Mouse (Mus musculus): ENCODE data around the gene C530008M17Rik. TPM values are rescaled to one million over a fixed set of nuclear protein-coding genes. Genes with fewer than 3 reads are reported as not detected.

The C530008M17Rik gene
- total RNA-seq, 1 experiment from 2014 or later: not detected

- no peak for ATAC-seq (replicated peaks; ENCODE audit: insufficient number of reproducible peaks, low FRiP score, low TSS enrichment, poor library complexity, severe bottlenecking)
Measured at GRCm38 (mm10) chr5:76659958-76660635, 3.8 kb downstream of the C530008M17Rik start.

GRCm38 (mm10) chr5:76661310-76661709 is 5.0 kb downstream of the C530008M17Rik start:
- ATAC-seq (replicated peaks; ENCODE audit: insufficient number of reproducible peaks, low FRiP score, low TSS enrichment, poor library complexity, severe bottlenecking): no peak

GRCm38 (mm10) chr5:76664936-76665335 is 8.6 kb downstream of the C530008M17Rik start:
- ATAC-seq (replicated peaks; ENCODE audit: insufficient number of reproducible peaks, low FRiP score, low TSS enrichment, poor library complexity, severe bottlenecking): no peak

GRCm38 (mm10) chr5:76665421-76665820 is 9.1 kb downstream of the C530008M17Rik start:
- no peak for ATAC-seq (replicated peaks; ENCODE audit: insufficient number of reproducible peaks, low FRiP score, low TSS enrichment, poor library complexity, severe bottlenecking)

GRCm38 (mm10) chr5:76666026-76666756 is 9.9 kb downstream of the C530008M17Rik start:
- no peak for ATAC-seq (replicated peaks; ENCODE audit: insufficient number of reproducible peaks, low FRiP score, low TSS enrichment, poor library complexity, severe bottlenecking)

DNA sequence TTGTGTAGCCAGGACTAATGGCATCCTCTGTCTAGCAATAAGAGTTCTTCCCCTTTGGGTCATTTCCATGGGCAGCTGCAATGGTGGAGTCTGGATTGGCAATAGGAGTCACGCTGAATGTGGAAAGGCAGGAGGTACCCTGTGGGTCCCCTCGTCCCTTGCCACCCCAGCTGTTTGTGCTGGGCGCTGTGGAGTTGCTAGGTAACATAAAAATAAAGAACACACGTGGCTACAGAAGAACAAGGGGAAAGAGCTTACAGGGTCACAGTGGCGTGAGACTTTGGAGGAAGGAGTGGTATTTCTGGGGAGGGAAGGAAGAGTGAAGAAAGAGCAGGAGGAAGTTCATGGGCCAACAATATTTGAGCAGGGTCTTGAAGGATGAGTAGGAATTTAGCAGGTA is 11.8 kb downstream of the C530008M17Rik start:
- ATAC-seq (replicated peaks; ENCODE audit: insufficient number of reproducible peaks, low FRiP score, low TSS enrichment, poor library complexity, severe bottlenecking): no peak

DNA sequence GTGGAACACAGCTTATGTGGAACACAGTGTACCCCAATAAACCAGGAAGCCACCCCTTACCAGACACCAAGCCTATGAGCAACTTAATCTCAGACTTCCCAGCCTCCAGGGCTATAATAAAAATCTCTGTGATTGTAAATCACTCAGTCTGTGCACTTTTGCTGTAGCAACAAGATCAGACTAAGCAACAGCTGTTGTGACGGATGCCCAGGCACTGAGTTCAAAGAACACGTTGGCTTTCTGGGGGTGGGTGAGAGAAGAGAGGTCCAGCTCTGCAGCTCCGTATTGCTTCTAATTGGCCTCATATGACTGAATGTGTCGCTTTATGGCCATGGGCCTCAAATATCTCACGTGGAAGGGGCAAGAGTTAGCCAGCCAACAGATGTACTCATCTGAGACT is 12.2 kb downstream of the C530008M17Rik start:
- no peak for ATAC-seq (replicated peaks; ENCODE audit: insufficient number of reproducible peaks, low FRiP score, low TSS enrichment, poor library complexity, severe bottlenecking)

GRCm38 (mm10) chr5:76670183-76670582 is 13.9 kb downstream of the C530008M17Rik start:
- no peak for ATAC-seq (replicated peaks; ENCODE audit: insufficient number of reproducible peaks, low FRiP score, low TSS enrichment, poor library complexity, severe bottlenecking)

- ATAC-seq (replicated peaks; ENCODE audit: insufficient number of reproducible peaks, low FRiP score, low TSS enrichment, poor library complexity, severe bottlenecking): no peak
Measured at GRCm38 (mm10) chr5:76674022-76674653, 17.8 kb downstream of the C530008M17Rik start.

DNA sequence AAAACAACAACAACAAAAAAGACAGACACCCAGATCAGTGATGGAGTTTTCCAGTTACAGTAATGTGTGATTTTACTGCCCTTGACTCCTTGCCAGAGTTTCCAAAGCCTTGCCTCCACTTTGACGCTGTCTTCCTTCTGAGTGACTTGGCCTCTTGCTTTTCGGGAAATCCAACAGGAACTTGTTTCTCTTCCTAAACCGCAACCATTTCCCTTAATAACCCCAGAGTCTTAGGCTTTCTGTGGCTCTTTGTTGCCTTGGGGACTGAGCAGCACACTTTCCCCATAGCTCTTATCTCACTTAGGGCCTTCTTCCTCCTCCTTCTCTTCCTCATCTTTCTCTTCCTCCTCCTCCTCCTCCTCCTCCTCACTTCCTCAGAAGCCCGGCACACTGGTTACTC is 19.1 kb downstream of the C530008M17Rik start:
- no peak for ATAC-seq (replicated peaks; ENCODE audit: insufficient number of reproducible peaks, low FRiP score, low TSS enrichment, poor library complexity, severe bottlenecking)

- ATAC-seq (replicated peaks; ENCODE audit: insufficient number of reproducible peaks, low FRiP score, low TSS enrichment, poor library complexity, severe bottlenecking): no peak
Measured at GRCm38 (mm10) chr5:76680959-76681358, 24.6 kb downstream of the C530008M17Rik start.

DNA sequence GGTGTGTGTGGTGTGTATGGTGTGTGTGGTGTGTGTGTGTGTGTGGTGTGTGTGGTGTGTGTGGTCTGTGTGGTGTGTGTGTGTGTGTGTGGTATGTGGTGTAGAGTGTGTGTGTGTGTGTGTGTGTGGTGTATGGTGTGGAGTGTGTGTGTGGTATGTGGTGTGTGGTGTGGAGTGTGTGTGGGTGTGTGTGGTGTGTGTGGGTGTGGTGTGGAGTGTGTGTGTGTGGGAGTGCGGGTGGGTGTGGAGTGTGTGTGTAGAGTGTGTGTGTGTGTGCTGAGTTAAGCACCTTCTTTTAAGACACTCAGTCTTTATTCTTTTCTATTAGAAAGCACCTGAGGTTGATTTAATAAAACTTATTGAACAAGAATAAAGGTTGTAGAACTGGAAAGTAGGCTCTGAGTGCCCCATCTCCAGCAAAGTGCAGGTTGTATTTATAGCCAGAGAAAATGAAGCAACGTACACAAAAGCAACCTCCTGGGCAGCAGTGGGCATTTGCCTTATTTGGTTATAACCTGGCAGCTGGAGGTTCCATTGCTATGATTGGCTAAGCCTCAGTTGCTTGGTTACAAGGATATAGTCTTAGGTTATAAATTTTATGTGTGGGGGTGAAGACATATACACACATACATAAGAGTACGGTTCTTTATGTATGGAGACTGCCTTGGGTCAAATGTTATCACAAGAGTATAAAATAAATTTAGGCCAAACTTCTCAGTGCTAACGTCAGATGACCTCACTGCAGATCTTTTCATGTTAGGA is 25.8 kb downstream of the C530008M17Rik start:
- ATAC-seq (replicated peaks; ENCODE audit: insufficient number of reproducible peaks, low FRiP score, low TSS enrichment, poor library complexity, severe bottlenecking): no peak

- ATAC-seq (replicated peaks; ENCODE audit: insufficient number of reproducible peaks, low FRiP score, low TSS enrichment, poor library complexity, severe bottlenecking): no peak
Measured at GRCm38 (mm10) chr5:76683455-76683854, 27.1 kb downstream of the C530008M17Rik start.

GRCm38 (mm10) chr5:76684658-76685605 is 28.6 kb downstream of the C530008M17Rik start:
- no peak for ATAC-seq (replicated peaks; ENCODE audit: insufficient number of reproducible peaks, low FRiP score, low TSS enrichment, poor library complexity, severe bottlenecking)

- ATAC-seq (replicated peaks; ENCODE audit: insufficient number of reproducible peaks, low FRiP score, low TSS enrichment, poor library complexity, severe bottlenecking): no peak
Measured at GRCm38 (mm10) chr5:76687961-76688600, 31.8 kb downstream of the C530008M17Rik start.

- no peak for ATAC-seq (replicated peaks; ENCODE audit: insufficient number of reproducible peaks, low FRiP score, low TSS enrichment, poor library complexity, severe bottlenecking)
Measured at GRCm38 (mm10) chr5:76688643-76689042, 32.3 kb downstream of the C530008M17Rik start.

GRCm38 (mm10) chr5:76690177-76690593 is 33.9 kb downstream of the C530008M17Rik start:
- ATAC-seq (replicated peaks; ENCODE audit: insufficient number of reproducible peaks, low FRiP score, low TSS enrichment, poor library complexity, severe bottlenecking): no peak

GRCm38 (mm10) chr5:76691251-76691650 is 34.9 kb downstream of the C530008M17Rik start:
- no peak for ATAC-seq (replicated peaks; ENCODE audit: insufficient number of reproducible peaks, low FRiP score, low TSS enrichment, poor library complexity, severe bottlenecking)

Data from monocyte, adult 5-6 weeks (primary cell).